Mouse (Mus musculus) liver, embryonic 13.5 days (tissue): Measurements from ENCODE around the gene S100a13. TPM values are rescaled to one million over a fixed set of nuclear protein-coding genes. Genes with fewer than 3 reads are reported as not detected.

ENCODE experiments used
- ATAC-seq: fragments of 200-750 bp; cut with Nextera tagmentation; 2 replicates; pipeline ENCODE4 v1.8.0; 2017; ENCODE audit warnings: low read depth, mild to moderate bottlenecking, moderate number of reproducible peaks, moderate library complexity
- DNase-seq: peaks from one replicate; pipeline ENCODE4 v3.0.0; 2022
- H3K27ac ChIP-seq: fragments of 300-500 bp; sonication (generic); 2 replicates; pipeline ENCODE4 v1.5.1; 2015; ENCODE audit warnings: moderate library complexity, mild to moderate bottlenecking, inconsistent platforms
- H3K27me3 ChIP-seq: fragments of 300-500 bp; sonication (generic); 2 replicates; pipeline ENCODE4 v1.6.1; 2015; ENCODE audit warnings: mild to moderate bottlenecking, inconsistent platforms
- H3K36me3 ChIP-seq: fragments of 300-500 bp; sonication (generic); 2 replicates; pipeline ENCODE4 v1.6.1; 2015; ENCODE audit warnings: mild to moderate bottlenecking, inconsistent platforms
- H3K4me1 ChIP-seq: fragments of 300-500 bp; sonication (generic); replicated peaks from 2 replicates; pipeline ENCODE4 v1.6.1; 2015; ENCODE audit warnings: inconsistent platforms
- H3K4me2 ChIP-seq: fragments of 300-500 bp; sonication (generic); 2 replicates; pipeline ENCODE4 v1.6.1; 2015; ENCODE audit warnings: inconsistent platforms, mild to moderate bottlenecking, moderate library complexity
- H3K4me3 ChIP-seq: fragments of 300-500 bp; sonication (generic); replicated peaks from 2 replicates; pipeline ENCODE4 v1.5.1; 2015; ENCODE audit warnings: mild to moderate bottlenecking, inconsistent platforms
- H3K9ac ChIP-seq: fragments of 300-500 bp; sonication (generic); 2 replicates; pipeline ENCODE4 v1.6.1; 2015; ENCODE audit warnings: mild to moderate bottlenecking, inconsistent platforms
- H3K9me3 ChIP-seq: fragments of 300-500 bp; sonication (generic); replicated peaks from 2 replicates; pipeline ENCODE4 v1.6.1; 2016; ENCODE audit warnings: inconsistent platforms
- WGBS: fragments of 180-500 bp; shearing (Covaris S2); methylation state at CpG from one replicate; pipeline ENCODE4 v1.1.7; 2015; ENCODE audit not compliant: insufficient replicate concordance; 5-methylcytosine and 5-hydroxymethylcytosine counted together
- polyA plus RNA-seq: library from polyadenylated mRNA; unstranded; fragments of >200 nt; fragmentation: Nextera tagmentation; extraction: Ambion mirVana; gene quantifications from 2 replicates; pipeline ENCODE4 v1.2.1, GENCODE M21; 2015

The S100a13 gene
- polyA plus RNA-seq, 1 experiment from 2014 or later: 20.6 TPM

DNA sequence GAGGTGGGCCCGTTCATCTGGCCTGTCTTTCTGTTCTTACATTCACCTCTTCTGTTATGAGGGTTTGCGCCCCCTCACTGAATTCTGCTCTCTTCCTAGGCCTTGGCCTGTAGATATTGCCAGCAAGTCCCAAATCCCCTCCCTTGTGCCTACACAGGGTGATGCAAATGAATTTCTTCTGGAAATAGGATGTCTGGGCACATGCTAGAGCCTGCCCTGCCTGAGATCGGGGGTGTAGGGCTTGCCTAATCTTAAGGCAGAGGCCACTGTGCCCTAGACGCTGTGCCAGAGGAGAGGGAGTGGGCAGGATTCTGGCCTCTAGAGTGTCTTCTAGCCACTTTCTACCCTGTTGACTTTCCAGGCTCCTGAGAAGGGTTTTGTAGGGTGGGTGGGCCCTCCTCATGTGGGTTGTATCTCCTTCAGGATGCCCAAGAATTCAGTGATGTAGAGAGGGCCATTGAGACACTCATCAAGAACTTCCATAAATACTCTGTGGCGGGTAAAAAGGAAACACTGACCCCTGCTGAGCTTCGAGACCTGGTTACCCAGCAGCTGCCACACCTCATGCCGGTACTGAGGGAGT lies 13.1 kb downstream of the S100a13 start:
- Histone ChIP-seq H3K9ac (no peak overlapping the region), H3K36me3 (no peaks in the 10 kb centered on the region), H3K4me1 (no peaks in the 10 kb centered on the region), H3K27me3 (no peaks in the 10 kb centered on the region), H3K9me3 (no peaks in the 10 kb centered on the region), H3K27ac (no peak overlapping the region), H3K4me2 (no peak overlapping the region), H3K4me3 (no peak overlapping the region)
- ATAC-seq (no peak), DNase-seq (no peak)
- WGBS: 65% methylated on average over 7 of the region's 7 CpGs

DNA sequence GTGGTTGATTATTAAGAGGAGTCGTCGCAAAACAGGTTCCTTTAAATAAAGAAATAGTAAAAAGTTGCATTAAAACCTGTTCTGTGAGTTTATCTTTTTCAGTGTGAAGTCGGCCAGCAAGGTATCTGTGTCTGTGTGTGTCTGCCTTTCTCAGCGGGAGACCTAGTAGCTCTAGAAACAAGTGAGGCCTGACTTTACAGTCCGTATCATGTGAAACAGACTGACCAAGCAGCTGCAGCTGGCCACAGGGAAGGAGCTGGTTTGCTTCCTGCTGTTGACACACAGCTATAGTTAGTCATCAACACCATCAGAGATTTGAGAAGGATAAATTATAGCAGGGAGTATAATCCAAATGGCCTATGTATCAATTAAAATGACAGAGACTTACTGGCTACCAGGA lies 17.5 kb downstream of the S100a13 start:
- DNase-seq: no peak
- Histone ChIP-seq H3K27me3 (no peaks in the 10 kb centered on the region), H3K9ac (no peak overlapping the region), H3K9me3 (no peaks in the 10 kb centered on the region), H3K4me3 (no peak overlapping the region), H3K36me3 (no peaks in the 10 kb centered on the region), H3K4me2 (no peak overlapping the region), H3K4me1 (no peaks in the 10 kb centered on the region), H3K27ac (no peak overlapping the region)
- 56% methylated on average over 5 of the region's 5 CpGs for WGBS
- ATAC-seq: no peak

DNA sequence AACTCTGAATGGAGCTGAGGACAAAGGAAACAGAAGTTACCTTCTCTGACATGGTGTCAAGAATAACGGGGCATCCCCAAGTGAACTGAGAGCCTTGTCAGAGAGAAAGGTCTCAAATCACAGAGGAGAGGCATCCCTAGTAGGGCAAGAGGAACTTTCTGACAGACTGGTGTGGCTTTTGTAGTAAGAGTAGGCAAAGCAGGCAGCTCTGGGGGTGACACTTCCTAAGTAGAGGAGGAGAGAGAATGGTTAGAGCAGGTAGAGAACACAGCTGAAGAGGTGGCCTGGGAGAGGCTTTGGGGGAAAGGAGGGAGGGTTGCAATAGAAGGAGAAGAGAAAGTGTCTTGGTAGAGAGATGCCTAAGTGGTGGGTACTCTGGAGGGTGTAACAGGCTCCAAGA lies 21.2 kb downstream of the S100a13 start:
- Histone ChIP-seq H3K4me2 (no peak overlapping the region), H3K9ac (no peak overlapping the region), H3K36me3 (no peaks in the 10 kb centered on the region), H3K27ac (no peak overlapping the region), H3K4me3 (no peak overlapping the region), H3K9me3 (no peaks in the 10 kb centered on the region), H3K27me3 (no peaks in the 10 kb centered on the region), H3K4me1 (no peaks in the 10 kb centered on the region)
- ATAC-seq (no peak), DNase-seq (no peak)
- WGBS: 29% methylated on average over 1 of the region's 1 CpGs

DNA sequence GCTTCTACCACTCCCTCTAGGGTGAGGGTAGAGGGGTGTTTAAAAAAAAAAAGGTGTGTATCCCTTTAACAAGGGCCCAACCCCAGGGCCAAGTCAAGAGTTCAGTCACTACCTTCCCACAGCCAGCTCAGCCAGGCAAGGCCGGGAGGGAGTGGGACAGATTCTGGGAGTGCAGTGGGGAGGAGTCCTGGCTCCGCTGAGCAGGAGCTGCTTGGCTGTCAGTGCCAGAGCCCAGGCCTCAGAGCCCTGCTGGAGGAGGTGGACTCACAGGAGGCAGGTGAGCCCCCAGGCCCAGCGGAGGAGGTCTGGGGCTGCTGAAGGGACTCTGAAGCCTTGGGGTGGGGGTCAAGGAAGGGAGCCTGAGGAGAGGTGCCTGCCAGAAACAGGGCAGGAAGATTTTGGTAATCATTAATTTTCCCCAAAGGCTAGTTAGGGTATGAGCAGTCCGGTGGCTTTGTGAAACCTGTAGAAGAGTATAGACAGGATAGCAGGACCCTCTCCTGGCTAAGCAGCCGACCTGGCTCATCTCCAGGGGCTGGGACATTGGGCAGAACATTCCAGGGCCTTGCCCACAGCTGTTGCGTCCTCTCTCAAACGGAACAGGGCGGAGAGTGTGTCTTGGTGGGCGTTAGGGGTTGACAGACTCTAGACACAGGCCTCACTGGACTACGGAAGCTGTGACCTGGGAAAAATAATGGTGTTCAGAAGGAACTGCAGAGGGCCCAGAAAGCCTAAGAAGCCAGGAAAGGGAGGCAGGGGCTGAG lies 23.1 kb downstream of the S100a13 start, which contains the start of gene S100a16:
Gene S100a16 (plus strand): TSS at position 114 of the 764 bp plus-strand sequence.
- peak; percentile 73 for ATAC-seq
- no peaks in the 10 kb centered on the region for H3K36me3 ChIP-seq
- peak within 1 kb of the TSS; percentile 36 for H3K4me3 ChIP-seq
- no peaks in the 10 kb centered on the region for H3K9me3 ChIP-seq
- WGBS: 45% methylated on average over 10 of the region's 10 CpGs
- peak within 1 kb of the TSS; percentile 46 for H3K4me2 ChIP-seq
- H3K4me1 ChIP-seq: no peaks in the 10 kb centered on the region
- H3K27me3 ChIP-seq: no peaks in the 10 kb centered on the region
- no peak within 1 kb of the TSS; the same call in 1 of the 2 replicates for H3K27ac ChIP-seq
- peak within 1 kb of the TSS; percentile 33; the same call in 1 of the 2 replicates for H3K9ac ChIP-seq
- DNase-seq: no peak

DNA sequence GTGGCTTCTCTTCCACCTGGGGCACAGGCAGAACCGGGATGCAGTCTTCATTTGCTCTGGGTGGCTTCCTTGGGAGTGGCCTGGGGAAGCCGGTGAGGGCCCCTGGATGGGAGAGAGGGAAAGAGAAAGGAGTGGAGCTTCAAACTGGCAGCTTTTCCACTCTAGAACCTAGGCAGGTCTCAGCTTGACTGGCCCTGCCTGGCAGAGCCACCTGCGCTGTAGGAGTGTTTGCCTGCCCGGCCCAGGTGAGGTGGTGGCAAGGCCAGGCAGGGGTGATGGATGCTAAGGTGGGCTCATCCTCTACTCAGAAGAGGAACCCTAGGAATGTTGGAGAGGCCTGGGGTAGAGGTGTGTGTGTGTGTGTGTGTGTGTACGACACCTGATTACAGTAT lies 23.7 kb downstream of the S100a13 start:
- H3K27me3 ChIP-seq: no peaks in the 10 kb centered on the region
- ATAC-seq: no peak; the same call in 1 of the 2 replicates
- H3K4me1 ChIP-seq: no peaks in the 10 kb centered on the region
- WGBS: 54% methylated on average over 5 of the region's 5 CpGs
- peak overlapping the region; percentile 46 for H3K4me2 ChIP-seq
- no peaks in the 10 kb centered on the region for H3K9me3 ChIP-seq
- no peak for DNase-seq
- H3K4me3 ChIP-seq: peak overlapping the region; percentile 36
- H3K9ac ChIP-seq: peak overlapping the region; percentile 33; the same call in 1 of the 2 replicates
- no peaks in the 10 kb centered on the region for H3K36me3 ChIP-seq
- H3K27ac ChIP-seq: no peak overlapping the region

DNA sequence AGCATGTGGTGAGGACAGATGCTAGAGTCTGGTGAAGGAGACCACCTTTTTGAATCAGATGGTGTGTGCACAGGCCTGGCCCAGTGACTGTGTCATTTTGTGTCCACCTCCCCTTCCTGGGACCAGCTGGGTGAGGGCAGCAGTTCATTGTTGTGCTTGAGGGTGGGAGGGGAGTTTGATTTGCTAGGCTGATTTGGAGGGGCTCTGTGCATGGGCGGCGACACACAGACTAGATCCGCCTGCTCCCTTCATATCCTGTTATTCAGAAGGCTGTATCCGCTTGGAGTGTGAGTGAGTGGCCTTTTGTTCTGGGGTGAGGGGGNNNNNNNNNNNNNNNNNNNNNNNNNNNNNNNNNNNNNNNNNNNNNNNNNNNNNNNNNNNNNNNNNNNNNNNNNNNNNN lies 26.7 kb downstream of the S100a13 start:
- Histone ChIP-seq H3K27me3 (no peaks in the 10 kb centered on the region), H3K9me3 (no peaks in the 10 kb centered on the region), H3K9ac (no peak overlapping the region), H3K4me2 (no peak overlapping the region), H3K27ac (no peak overlapping the region), H3K4me1 (no peaks in the 10 kb centered on the region), H3K4me3 (no peak overlapping the region), H3K36me3 (no peaks in the 10 kb centered on the region)
- DNase-seq (no peak), ATAC-seq (no peak)
- WGBS: 76% methylated on average over 4 of the region's 4 CpGs

DNA sequence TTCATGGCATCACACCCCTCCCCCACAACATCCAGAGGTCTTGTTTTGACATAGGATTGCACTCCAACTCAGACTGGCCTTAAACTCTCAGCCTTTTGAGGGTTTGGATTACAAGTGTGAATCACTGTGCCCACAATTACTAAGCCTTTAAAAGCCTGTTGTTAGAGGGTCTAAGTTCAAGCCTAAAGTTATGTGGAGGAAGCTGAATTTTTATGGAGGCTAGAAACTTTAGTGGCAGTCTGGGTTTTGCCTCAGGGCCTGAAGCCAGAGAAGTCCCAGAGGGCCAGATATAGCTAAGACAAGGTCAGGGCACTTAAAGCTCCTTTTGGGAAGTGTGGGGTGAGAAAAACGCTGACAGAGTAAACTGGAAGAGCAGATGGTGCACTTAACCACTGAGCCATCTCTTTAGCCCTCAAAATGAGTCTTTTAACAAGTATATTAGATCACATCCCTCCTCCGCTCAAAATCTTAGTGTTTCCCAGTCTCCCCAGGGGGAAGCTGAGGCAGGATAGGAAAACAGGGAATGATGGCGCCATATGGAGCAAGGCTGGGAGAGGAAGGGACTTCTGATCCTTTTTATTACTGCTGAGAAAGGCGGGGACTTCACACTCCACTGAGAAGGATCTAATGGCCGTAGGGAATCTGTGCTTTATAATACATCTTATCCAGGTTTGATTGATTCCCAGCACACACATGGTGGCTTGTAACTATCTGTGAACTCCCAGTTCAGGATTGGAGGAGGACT lies 35.6 kb downstream of the S100a13 start:
- no peak overlapping the region for H3K4me2 ChIP-seq
- DNase-seq (no peak), ATAC-seq (no peak)
- no peaks in the 10 kb centered on the region for H3K36me3 ChIP-seq
- H3K9ac ChIP-seq: no peak overlapping the region
- H3K27ac ChIP-seq: no peak overlapping the region
- WGBS: 53% methylated on average over 5 of the region's 5 CpGs
- H3K27me3 ChIP-seq: no peaks in the 10 kb centered on the region
- H3K9me3 ChIP-seq: no peaks in the 10 kb centered on the region
- H3K4me1 ChIP-seq: no peaks in the 10 kb centered on the region
- no peak overlapping the region for H3K4me3 ChIP-seq

DNA sequence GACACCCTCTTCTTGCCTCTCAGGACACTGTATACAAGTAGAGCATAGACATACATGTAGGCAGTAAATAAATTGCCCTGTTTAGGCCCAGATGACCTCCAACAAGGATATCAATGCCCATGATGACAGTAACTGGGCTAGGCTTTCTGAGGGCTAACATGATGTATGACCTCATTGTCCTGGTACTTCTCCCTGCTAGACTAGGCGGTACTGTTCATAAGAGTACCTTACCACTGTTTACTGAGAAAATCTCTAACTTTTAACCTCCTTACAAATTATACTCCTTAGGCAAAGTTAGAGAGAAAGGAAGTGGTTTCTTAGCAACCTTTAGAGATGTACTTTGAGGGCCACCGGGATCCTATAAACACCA lies 36.2 kb downstream of the S100a13 start:
- ATAC-seq (no peak), DNase-seq (no peak)
- 71% methylated on average over 2 of the region's 2 CpGs for WGBS

DNA sequence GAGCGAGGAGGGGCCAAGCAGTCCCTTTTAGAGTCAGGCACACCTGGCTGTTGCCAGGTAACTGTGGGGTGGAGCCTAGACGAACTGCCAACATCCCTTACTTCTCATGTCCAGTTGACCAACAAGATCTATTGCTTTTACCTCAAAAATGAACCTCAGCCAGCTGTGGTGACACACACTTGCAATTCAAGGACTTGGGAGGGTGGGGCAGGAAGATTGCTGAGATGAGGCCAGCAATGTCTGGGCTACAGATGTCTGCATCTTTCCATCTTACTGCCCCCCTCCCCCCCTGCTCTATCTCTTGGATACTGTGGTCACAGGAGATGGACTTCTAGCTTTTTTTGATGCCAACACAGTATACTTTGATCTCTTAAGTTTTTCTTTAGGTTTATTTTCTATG lies 38.0 kb downstream of the S100a13 start:
- Histone ChIP-seq H3K27me3 (no peaks in the 10 kb centered on the region), H3K9me3 (no peaks in the 10 kb centered on the region), H3K4me1 (no peaks in the 10 kb centered on the region), H3K9ac (no peak overlapping the region), H3K27ac (no peak overlapping the region), H3K36me3 (no peaks in the 10 kb centered on the region), H3K4me2 (no peak overlapping the region), H3K4me3 (no peak overlapping the region)
- DNase-seq (no peak), ATAC-seq (no peak)
- 54% methylated on average over 2 of the region's 2 CpGs for WGBS

More for the DNA sequence above, 36.2 kb downstream of the S100a13 start:
- Histone ChIP-seq H3K4me1 (no peaks in the 10 kb centered on the region), H3K27me3 (no peaks in the 10 kb centered on the region), H3K4me2 (no peak overlapping the region), H3K4me3 (no peak overlapping the region), H3K9me3 (no peaks in the 10 kb centered on the region), H3K27ac (no peak overlapping the region), H3K9ac (no peak overlapping the region), H3K36me3 (no peaks in the 10 kb centered on the region)

DNA sequence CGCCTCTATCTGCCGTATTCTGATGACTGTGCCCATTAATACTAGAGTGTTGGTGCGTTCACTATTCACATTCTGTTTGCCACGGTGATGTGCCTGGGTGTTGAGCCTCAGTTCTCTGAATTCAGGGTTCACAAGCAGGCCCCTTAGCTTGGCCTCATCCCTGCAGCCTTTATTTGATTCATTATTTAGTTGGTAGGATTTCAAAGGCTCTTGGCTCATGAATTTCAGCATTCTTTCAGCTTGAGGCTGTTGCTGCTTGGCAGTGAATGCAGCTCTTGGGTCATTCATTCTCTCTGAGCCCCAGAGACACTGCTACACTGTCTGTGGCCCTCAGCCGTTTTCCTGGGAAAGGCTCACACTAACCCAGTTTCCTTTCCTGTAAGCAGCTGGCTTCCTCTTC lies 41.7 kb downstream of the S100a13 start:
- Histone ChIP-seq H3K27ac (no peak overlapping the region), H3K27me3 (no peaks in the 10 kb centered on the region), H3K36me3 (no peaks in the 10 kb centered on the region), H3K9me3 (no peaks in the 10 kb centered on the region), H3K4me2 (no peak overlapping the region), H3K9ac (no peak overlapping the region), H3K4me1 (no peaks in the 10 kb centered on the region), H3K4me3 (no peak overlapping the region)
- WGBS: 63% methylated on average over 5 of the region's 5 CpGs
- DNase-seq: no peak
- ATAC-seq: no peak

DNA sequence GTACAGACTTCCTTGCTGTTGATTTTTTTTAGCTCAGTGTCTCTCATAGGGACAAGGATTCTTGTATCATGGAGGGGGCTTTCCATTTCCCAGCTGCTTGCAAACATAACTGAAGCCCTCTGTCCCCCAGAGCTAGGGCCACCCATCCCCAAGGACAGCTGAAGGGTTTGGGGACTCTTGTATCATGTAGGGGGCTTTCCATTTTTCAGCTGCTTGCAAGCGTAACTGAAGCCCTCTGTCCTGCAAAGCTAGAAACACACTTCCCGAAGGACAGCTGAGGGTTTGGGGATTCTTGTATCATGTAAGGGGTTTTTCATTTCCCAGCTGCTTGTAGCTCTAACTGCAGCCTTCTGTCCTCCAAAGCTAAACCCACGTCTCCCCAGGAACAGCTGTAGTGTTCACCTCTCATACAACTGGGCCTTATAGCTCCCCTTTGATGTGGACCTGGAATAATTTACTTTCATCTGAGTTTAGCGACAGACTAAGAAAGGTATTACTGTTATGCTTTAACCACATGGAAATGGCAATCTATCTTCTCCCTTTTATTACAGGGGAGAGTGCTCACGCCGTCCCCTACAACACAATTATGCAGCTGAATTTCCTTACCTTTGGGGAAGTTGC lies 45.9 kb downstream of the S100a13 start, which contains the start of gene S100a3:
Gene S100a3 (plus strand): TSS at position 571 of the 621 bp plus-strand sequence.
- Histone ChIP-seq H3K4me2 (no peak within 1 kb of the TSS), H3K27me3 (no peaks in the 10 kb centered on the region), H3K36me3 (no peaks in the 10 kb centered on the region), H3K4me3 (no peak within 1 kb of the TSS), H3K27ac (no peak within 1 kb of the TSS), H3K4me1 (no peaks in the 10 kb centered on the region), H3K9ac (no peak within 1 kb of the TSS), H3K9me3 (no peaks in the 10 kb centered on the region)
- DNase-seq (no peak), ATAC-seq (no peak)
- whole genome bisulfite sequencing: 59% methylated on average over 6 of the region's 6 CpGs
